Mouse (Mus musculus): ENCODE data around the gene Ltbr.

GRCm38 (mm10) chr6:125355197-125355741 is 41.6 kb upstream of the Ltbr start:
- TF ChIP-seq POLR2AphosphoS5 (IDR thresholded peaks at IDR 0.05; ENCODE audit: borderline replicate concordance, low read depth, low read length) (no peak), ETS1 (IDR thresholded peaks at IDR 0.05; ENCODE audit: low read depth, low read length) (no peak), MAFK (IDR thresholded peaks at IDR 0.05; ENCODE audit: borderline replicate concordance, low read depth, low read length) (no peak), TAL1 (IDR thresholded peaks at IDR 0.05; ENCODE audit: low read length) (no peak), CTCF (IDR thresholded peaks at IDR 0.05 in 2 of 3, conservative IDR thresholded peaks at IDR 0.05 in 1 of 3; ENCODE audit: control insufficient read depth in 1 of 3, insufficient read depth in 1 of 3, low read depth in 2 of 3, low read length in 3 of 3, poor library complexity in 1 of 3, severe bottlenecking in 1 of 3) (no peak), MYC (IDR thresholded peaks at IDR 0.05; ENCODE audit: low read depth, low read length) (no peak)
